Mouse (Mus musculus): ENCODE results near the gene Lrrc3c.

Lrrc3c gene

DNA sequence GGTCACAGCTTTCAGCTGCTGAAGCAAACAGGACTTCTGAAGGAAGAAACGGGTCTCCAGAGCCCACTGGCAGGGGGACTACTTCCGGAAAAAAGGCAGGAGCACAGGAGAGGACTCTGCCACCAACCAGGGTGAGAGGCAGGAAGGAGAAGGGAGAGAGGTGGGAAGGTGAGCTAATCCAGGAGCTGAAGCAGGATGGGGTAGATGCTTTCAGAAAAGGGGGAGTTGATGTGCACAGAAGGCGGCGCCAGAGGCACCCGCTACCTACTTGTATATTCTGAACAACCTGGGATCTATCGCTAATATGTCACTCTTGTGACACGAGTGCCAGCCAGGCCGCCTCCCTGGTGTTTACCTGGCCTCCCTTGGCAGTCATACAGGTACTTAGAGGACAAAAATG is at the start of gene Lrrc3c:
TSS of gene Lrrc3c (plus strand) at position 301 of the 400 bp plus-strand sequence.
- no peak for DNase-seq

DNA sequence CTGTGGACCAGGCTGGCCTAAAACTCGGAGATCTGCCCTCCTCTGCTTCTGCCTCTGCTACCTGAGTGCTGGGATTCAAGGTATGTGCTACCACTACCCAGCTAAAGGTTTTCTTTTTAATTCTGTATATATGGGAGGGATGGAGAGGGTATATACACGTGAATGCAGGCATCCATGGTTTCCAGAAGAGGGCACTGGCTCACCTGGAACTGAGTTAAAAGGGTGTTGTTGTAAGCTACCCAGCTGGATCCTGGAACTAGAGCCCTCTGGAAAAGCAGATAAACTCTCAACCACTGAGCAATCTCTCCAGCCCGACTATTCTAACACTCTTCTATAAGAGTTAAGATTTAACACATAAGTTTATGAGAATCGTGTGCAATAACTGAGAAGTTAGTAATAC is 48.7 kb upstream of the Lrrc3c start:
- DNase-seq: no peak

DNA sequence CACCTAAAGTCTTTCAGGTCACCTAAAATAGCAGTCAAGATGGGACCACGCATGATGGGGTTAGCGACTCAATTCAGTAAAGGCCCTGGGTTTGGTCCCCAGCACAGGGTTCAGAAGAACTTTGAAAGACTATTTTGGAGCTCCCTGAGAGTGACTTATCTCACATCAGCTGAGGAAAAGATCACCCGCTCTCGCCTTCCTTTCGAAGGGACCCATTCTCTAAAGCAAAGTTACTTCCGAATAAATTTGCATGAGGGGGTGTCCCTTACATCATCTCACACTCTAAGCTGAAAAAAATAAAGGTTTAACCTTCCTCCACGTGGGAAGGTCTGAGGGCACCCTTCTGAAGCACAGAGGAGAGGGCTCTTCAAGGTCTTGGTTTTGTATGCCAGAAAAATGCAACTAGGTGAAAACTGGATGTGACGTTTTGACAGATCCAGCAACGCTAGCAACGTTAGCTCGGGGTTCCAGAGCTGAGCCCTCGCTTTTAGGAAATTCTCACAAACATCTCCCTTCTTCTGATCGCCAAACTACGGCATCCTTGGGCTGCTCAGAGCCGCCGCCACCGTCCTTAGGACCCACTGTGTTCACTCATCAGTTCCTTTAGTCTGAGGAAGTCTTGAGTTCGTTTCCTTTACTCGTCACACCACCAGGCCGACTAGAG is 47.6 kb upstream of the Lrrc3c start:
- no peak for DNase-seq

DNA sequence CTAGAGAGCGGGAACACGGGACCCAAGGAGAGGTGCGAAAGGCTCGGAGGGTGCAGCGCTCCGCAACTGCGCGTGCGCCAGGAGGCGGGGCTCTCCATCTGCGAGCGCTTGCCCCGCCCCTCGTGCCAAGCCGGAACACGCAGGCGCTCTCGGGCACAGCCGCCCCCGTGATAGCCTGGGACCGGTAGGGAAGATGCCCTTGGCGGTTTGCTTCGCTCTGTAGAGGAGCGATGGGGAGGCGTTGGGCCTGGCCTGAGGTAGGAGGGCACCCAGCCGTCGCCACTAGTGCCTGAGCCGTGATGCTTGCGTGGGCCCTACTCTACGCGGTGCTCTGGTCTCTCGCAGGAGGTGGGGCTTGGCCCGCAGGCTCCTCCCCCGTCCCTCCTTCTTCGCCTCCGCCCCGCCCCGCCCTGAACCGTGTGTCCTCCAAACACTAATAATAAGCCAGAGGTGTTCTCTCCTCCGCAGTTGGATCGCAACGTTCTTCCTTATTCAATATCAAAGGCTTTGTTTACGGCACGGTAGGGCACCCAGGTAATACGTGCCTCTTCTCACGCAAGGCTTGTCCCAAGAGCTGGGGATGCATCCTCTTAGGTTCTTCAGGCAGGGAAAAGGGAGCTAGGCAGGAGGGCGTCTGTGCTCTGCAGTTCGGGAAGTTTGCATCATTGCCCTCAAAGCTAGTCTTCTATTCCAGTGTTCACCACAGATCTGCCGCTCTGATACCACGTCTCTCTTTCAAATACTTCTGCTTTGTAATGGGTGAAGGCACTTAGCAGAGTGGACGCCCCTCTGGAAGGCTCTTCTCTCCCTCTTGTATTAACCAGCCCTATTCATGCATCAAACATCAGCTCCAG is 46.9 kb upstream of the Lrrc3c start, which contains the start of gene Zpbp2:
TSS of gene Zpbp2 (plus strand) at position 123 of the 854 bp plus-strand sequence.
- DNase-seq: peak; percentile 92

DNA sequence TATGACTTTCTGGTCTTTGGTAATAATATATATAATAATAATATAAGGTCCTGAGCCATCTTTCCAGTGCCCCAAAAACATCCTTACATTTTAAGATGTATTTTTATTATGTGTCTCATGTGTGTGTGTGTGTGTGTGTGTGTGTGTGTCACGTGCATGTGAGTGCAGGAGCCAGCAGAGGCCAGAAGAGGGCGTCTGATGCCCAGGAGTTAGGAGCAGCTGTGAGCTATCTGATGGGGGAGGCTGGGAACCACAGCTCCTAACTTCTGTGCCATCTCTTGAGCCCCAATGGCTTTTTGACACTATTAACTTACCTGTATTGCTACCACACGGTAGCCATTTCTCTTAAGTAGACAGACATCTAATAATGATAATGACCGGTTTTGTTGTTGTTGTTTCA is 44.1 kb upstream of the Lrrc3c start:
- no peak for DNase-seq

DNA sequence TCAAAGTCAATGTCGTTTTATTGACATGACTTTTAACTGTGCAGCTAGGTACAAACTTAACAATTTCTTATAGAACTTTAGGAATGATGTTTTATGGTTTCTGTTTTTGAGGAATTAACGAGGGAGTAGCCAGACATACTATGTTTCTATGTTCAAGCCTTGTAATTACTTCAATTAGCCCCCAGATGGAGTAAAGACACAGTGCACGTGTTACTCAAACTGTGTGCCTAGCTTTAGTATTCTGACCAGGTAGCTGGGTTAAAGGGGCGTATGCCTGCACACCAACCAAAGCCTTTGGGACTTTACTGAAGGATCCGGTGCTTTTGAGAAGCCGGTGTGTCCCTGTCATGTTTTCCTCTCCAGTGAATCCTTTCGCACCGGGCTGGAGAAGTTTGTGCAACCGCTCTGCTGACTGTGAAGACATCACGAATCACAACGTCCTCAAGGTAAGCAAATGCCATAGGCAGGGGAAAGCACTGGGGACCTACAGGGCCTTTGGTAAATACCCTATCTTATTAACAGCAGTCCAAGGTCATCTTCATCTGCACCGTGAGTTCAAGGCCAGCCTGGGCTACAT is 42.9 kb upstream of the Lrrc3c start:
- DNase-seq: no peak

DNA sequence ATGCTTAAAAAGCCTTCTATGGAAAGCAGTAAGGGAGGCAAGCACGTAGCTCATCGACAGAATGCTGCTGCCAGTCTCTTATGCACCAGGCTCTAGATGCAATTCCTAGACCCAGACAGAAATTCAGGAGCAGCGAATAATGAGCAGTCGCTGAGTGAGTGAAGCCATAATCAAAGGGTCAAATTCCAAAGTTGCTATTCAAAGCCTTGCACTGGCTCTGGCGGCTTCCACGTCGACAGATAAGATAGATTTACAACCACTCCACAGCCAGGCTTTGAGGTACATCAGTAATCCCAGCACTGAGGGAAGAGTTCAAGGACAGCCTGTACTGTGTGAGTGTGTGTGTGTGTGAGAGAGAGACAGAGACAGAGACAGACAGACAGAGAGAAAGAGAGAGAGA is 37.1 kb upstream of the Lrrc3c start:
- DNase-seq: no peak

DNA sequence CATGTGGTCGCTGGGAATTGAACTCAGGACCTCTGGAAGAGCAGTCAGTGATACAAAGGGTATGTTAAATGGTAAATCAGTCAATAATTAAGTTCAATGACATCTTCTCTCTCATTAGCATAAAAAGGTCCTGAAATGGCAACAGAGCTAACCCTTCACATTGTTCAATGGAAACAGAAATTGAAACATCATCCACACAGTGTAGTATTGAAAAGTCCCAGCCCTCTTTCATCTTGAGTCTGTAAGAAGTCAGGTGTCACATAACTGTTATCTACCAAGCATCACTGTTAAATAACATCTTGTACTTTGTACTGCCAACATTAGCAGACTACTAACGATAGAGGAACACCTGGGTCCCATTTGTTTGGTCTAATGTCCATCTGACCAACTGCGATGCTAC is 35.1 kb upstream of the Lrrc3c start:
- no peak for DNase-seq

DNA sequence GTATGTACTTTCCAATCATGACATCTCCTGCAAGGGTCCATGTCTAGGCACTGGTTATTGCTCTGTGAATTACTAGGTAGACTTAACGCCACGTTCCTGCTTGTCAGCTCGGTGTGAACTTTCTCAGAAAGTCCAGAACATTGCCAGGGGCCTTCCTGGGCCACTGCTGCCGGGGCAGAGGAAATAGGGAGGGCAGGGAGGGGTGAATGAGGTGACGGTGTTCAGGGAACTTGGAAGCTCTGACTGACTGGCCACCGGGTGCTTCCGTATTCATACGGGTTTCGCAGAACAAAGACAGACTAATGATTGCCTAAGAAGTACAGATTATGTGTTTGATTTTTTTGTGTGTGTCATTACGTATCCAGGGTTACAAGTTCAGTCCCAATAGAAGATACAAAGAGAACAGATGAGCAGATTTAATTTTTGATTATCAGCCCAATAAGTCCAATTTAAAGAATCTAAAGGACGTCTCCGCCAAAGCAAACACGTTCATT is 34.1 kb upstream of the Lrrc3c start:
- DNase-seq: no peak

DNA sequence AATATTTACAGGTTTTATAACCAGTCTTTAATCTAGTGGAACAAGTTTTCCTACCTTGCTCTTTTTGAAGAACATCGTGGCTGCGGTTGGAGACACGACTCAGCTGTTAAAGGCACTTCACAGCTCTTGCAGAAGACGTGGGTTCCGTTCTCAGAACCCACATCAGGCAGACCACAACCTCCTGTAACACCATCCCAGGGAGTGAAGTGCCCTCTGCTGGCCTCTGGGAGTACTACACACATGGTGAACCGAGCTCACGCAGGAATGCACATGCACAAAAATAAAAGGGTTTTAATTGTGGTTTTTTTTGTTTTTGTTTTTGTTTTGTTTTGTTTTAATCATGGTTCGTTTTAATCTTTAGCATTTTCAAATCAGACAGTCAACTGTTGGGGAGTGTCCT is 29.8 kb upstream of the Lrrc3c start:
- no peak for DNase-seq

DNA sequence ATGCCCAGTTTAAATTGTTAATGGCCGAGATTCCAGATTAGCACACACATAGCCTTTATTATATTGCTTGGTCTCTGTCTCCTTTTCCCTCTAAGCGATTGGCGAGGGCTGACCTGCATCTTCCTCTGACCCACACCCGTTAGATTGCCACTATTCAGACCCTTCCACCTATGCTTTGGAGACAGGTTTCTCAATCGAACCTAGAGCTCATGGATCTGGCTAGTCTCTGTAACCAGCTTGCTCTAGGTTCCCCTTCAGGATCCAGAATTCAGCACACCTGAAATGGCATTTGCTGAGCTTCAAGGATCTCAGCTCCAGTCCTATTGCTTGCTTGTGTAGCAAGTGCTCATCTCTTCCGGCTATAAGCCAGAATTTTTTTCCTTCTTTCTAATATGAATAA is 28.6 kb upstream of the Lrrc3c start:
- DNase-seq: no peak

DNA sequence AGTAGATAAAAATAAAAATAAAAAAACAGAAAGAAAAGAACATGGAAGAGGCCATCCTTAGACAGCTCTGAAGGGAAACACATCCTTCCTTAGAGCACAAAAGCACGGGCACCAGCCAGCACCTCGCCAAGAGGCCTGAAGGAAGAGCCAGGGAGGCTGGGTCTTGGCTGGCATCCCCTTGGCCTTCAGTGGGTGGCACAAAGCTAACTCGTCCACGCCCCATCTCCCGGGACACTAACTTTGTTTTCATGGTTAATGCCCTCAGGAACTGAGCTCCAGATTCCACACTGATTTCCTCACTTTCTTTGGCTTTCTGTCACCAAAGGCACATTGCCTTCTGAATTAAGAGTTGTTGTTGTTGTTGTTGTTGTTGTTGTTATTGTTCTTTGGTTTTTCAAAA is 20.3 kb upstream of the Lrrc3c start:
- DNase-seq: no peak

DNA sequence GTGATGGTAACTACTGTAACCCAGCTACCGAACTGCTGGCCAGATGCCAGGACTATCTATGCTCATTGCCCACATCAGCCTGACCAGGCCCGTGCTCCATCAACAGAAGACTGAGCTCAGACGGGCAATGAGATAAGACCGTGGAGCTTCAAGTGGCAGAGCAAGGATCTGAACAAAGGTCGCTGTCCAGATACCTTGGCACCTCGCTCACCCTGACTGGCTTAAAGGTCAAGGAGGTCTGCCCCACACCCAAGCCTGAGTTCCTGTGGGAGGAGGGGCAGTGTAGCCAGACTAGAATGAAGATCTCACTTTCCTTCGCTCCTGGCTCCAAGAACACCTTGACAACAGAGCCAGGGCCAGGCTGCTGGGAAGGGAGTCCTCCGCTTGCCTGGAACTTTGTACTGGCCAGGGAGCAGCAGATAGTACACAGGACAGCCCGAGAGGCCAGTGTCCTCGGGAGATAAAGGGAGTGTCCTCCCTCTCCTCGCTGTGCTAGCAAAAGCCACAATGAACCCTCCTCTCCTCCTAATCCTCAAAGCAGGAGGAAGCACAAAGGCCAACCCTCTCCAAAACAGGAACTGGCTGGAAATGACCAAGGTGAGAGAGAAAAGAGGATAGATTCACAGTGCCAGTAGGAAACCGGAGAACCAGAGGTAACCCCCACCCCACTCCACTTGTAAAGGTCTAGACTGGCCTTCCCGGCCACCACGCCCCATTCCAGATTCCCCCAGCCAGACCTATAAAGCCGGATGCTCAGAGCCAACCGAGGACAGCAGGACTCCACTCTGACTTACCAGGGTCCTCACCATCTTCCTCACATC is 17.6 kb upstream of the Lrrc3c start:
- DNase-seq: peak; percentile 57

DNA sequence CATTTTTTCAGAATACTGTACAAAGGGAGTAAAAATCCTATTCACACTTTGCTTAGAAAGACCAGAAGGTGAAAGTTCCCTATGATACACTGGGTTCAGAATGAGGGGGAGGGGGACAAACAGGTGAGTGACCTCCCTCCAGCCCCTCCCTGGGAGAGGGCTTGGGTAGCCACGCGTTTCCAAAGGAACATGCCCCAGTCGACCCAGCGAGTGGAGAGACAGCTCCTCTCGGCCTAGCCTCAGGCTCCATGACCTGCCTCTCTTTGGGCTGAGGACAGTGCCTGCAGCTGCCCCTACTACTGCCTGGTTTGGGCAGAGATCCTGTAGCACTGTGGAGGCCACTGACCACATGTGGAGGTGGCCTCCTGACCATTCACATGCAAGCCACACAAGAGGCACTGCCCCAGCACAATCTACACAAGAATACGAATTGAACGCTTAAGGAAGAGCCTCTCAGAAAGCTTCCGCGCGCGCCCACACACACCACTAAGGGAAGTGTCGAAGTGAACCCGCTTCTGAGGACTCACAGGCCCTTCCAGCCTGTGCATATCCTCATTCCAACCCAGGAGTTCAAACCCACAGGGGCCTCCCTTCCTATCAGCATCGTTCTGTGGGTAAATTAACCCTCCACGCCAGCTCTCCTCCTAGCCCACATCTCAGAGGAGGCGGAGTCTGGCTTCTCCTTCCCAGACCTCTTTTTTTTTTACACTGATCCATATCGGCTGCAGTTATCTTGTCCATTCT is 16.6 kb upstream of the Lrrc3c start:
- DNase-seq: no peak

DNA sequence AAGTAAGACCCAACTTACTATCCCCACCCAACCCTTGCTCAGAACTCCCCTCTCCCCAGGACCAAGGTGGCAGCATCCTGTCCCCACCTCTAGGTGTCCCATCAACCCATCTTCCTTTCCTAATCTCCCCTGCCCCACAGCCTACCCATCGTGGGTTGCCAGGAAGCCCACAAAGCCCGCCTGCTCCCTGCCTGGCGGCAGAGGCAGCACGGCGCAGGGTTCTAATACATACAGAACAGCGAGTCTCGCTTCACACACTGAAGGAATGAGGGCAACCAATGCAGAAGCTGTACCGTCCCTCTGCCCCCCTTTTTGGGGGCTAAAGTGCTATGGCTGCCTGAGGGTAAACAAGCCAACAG is 16.1 kb upstream of the Lrrc3c start:
- DNase-seq: no peak

DNA sequence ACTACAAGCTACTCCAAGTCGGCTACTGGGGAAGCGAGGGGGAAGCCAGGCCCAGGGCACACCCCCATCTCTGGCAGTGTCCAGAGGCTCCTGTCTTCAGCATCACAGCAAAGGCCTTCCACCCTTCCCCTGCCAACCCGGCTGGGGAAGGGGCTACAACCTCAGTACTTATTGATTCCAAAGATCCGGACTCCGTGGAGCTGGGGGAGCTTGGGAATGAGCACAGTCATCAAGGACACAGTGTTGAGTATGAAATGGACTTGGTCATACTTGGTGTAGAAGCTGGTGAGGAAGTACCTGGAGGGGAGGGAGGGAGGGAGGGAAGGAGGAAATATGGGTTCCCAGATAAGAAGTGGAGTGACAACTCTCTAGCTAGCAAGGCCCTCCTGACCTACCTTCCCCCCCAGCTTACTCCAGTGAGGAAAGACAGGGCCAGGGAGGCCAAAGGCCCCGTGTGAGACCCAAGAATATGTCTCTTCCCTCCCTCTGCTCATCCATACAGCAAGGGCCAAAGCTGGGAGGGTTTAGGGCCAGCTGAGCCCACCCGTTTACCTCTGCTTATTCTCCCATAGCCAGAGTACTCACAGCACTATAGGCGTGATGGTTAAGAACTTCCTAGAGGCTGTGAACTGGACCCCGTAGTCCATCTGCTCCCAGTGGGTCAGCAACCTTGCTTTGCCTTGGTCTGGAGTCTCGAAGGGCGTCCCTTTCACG is 15.4 kb upstream of the Lrrc3c start:
- DNase-seq: no peak

DNA sequence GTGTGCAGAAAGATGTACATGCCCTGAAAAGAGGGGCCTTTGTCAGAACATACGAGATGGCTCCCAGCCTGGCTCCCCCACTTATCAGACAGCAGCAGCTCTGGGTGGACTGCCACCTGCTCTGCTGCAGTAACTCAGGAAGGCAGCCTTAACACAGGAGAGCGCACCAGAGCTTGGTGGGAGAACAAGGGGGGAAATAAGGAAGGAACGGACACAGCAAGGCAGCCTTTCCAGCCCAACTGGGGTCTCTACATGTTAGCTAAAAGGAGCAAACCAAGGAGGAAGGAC is 14.9 kb upstream of the Lrrc3c start:
- no peak for DNase-seq

DNA sequence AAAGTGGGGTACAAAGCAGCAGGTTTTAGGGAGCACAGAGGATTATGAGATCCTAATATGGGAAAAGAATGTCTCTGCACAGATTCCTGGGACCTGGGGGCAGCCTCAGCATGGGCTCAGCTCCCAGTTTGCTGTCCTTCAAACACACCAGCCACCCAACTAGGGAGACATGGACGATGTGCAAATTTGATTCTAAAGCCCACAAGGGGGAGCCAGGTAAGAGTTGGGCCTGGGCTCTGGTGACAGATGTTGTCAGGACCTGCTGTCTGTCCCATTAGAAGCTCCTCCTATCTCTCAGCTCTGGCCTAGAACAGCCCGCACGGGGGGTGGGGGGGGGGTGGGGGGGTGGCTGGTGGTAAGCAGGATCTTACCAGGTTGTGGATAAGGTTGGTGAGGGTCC is 14.5 kb upstream of the Lrrc3c start:
- no peak for DNase-seq

DNA sequence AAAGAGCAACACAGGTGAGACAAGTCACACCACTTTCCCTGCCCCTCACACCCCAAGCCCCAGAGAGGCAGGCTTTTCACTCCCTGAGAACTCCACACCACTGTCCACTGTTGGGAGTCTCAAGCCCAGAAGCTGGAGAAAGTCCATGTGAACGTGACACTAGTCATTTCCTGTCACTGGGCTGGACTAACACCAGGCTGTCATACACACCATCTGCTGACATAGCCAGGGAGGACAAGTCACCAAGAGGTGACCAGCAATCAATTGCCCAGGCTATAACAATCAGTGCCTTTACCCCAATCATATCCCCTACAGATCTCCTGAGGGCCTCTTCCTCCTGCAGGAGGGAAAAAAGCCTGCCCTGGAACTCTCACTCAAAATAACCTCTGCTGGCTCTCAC is 13.9 kb upstream of the Lrrc3c start:
- DNase-seq: no peak

DNA sequence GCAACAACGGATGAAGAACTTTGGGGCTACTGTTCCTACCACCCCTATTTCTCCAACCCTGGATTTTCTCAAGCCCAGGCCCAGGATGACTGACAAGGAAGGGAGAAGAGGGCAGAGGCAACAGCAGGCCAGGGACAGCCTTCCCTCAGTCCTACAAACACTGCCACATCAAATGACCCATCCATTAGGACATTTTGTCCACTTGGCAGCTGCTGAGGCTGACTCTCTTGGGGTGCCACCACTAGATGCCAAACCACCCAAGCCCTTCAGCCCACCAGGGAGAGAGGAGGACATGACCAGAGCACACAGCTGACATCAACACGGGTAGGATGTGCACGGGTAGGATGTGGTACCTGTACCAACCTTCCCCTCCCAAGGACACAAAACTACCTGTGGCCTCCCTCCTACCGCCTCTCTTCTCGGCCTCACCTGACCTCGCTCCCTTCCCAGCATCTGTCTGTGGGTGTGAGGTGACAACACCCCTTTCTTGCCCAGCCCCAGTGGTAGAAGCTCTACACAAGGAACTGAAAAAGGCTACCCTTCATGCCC is 13.4 kb upstream of the Lrrc3c start:
- no peak for DNase-seq

DNA sequence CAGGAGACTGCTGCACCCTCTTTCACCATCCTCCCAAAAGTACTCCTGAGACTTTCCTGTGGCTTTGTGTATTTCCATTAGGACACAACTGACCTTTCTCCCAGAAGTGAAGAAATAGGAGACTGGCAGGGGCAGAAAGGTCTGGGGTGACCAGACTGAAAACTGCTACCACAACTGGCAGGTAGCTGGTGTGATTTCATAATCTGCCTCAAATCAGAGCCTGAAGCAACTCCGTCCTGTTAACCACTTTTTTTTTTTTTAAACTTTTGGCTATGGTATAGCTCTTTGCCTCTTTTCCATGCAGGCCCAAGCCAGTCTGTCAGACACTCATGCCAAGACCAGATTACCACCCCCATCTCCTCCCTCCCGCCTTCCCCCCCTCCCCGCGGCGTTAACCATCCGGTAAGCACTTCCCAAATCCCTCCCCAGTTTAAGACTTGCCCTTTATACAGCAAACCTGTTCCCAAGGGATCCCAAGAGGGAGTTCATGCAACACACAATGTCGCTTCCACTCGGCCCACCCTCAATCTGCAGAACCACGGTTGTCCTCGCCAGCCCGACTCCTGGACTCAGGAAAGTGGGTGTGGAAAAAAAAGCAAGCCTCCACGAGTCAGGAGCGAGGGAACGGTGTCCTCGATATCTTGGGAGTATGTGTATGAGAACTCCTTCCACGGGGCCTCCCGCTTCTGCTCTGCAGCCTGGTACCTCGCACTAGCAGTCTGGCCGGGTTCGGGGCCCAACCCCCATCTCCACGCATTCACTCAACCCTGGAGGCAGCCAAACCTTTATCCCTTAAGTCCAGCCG is 11.8 kb upstream of the Lrrc3c start:
- peak; percentile 33 for DNase-seq
